Mouse (Mus musculus) gastrocnemius, adult 8-10 months (tissue): ENCODE results near the gene Lrrk2. TPM values are rescaled to one million over a fixed set of nuclear protein-coding genes. Genes with fewer than 3 reads are reported as not detected.

Source experiments
- DNase-seq, 2 experiments: peaks; one replicate each; pipeline ENCODE4 v3.0.0; 2022; ENCODE audit warnings: low spot score in 2 of 2
- total RNA-seq, 4 experiments: library from RNA; stranded (reverse); gene quantifications; 2 replicates each; pipeline ENCODE4 v1.2.4; 2022

The Lrrk2 gene
- total RNA-seq, 4 experiments from 2014 or later = 4.3 to 6.0 (median 5.2) TPM

GRCm38 (mm10) chr15:91685880-91686563 is 13.0 kb downstream of the Lrrk2 start:
- no peak for DNase-seq

GRCm38 (mm10) chr15:91690648-91691047 is 17.7 kb downstream of the Lrrk2 start:
- DNase-seq = no peak

GRCm38 (mm10) chr15:91693051-91693450 is 20.1 kb downstream of the Lrrk2 start:
- DNase-seq = peak; percentile 24 to 45

GRCm38 (mm10) chr15:91693856-91694255 is 20.9 kb downstream of the Lrrk2 start:
- no peak for DNase-seq

- DNase-seq = no peak
Measured at GRCm38 (mm10) chr15:91700841-91701240, 27.9 kb downstream of the Lrrk2 start.

- peak in 1 of 2 experiments; percentile 5 for DNase-seq
Measured at GRCm38 (mm10) chr15:91702991-91703715, 30.2 kb downstream of the Lrrk2 start.

- DNase-seq = no peak
Measured at GRCm38 (mm10) chr15:91704091-91704490, 31.1 kb downstream of the Lrrk2 start.

- DNase-seq = no peak
Measured at GRCm38 (mm10) chr15:91709207-91710130, 36.5 kb downstream of the Lrrk2 start.

GRCm38 (mm10) chr15:91735216-91735922 is 62.4 kb downstream of the Lrrk2 start:
- DNase-seq = no peak

GRCm38 (mm10) chr15:91736791-91737533 is 64.0 kb downstream of the Lrrk2 start:
- DNase-seq = no peak

GRCm38 (mm10) chr15:91738808-91739207 is 65.8 kb downstream of the Lrrk2 start:
- no peak for DNase-seq

- DNase-seq = no peak
Measured at GRCm38 (mm10) chr15:91745501-91745900, 72.5 kb downstream of the Lrrk2 start.

- no peak for DNase-seq
Measured at GRCm38 (mm10) chr15:91752111-91752510, 79.1 kb downstream of the Lrrk2 start.

GRCm38 (mm10) chr15:91753378-91754080 is 80.6 kb downstream of the Lrrk2 start:
- DNase-seq = no peak

- peak in 1 of 2 experiments; percentile 18 for DNase-seq
Measured at GRCm38 (mm10) chr15:91754546-91754945, 81.6 kb downstream of the Lrrk2 start.

GRCm38 (mm10) chr15:91755756-91756155 is 82.8 kb downstream of the Lrrk2 start:
- no peak for DNase-seq

- no peak for DNase-seq
Measured at GRCm38 (mm10) chr15:91772041-91772440, 99.1 kb downstream of the Lrrk2 start.

GRCm38 (mm10) chr15:91779166-91779565 is 106.2 kb downstream of the Lrrk2 start:
- DNase-seq = no peak

GRCm38 (mm10) chr15:91781172-91781571 is 108.2 kb downstream of the Lrrk2 start:
- DNase-seq = no peak

- DNase-seq = no peak
Measured at GRCm38 (mm10) chr15:91788338-91788737, 115.4 kb downstream of the Lrrk2 start.
